Mouse (Mus musculus) midbrain, postnatal 0 days (tissue): Measurements from ENCODE around the gene Alox5. TPM values are rescaled to one million over a fixed set of nuclear protein-coding genes. Genes with fewer than 3 reads are reported as not detected.

Experiments used
- ATAC-seq: fragments of 200-750 bp; cut with Nextera tagmentation; 2 replicates; pipeline ENCODE4 v1.8.0; 2017; ENCODE audit warnings: moderate number of reproducible peaks, mild to moderate bottlenecking, moderate TSS enrichment, moderate library complexity; ENCODE audit not compliant: low FRiP score
- DNase-seq: peaks from one replicate; pipeline ENCODE4 v3.0.0-alpha.2; 2015; ENCODE audit warnings: low spot score
- H3K27ac ChIP-seq: fragments of 300-500 bp; sonication (generic); 2 replicates; pipeline ENCODE4 v1.5.1; 2014; ENCODE audit warnings: low read depth, mild to moderate bottlenecking, low read length, mixed read lengths
- H3K27me3 ChIP-seq: fragments of 300-500 bp; sonication (generic); 2 replicates; pipeline ENCODE4 v1.6.1; 2014; ENCODE audit warnings: low read length, control low read depth, mixed read lengths; ENCODE audit not compliant: insufficient read depth
- H3K36me3 ChIP-seq: fragments of 300-500 bp; sonication (generic); 2 replicates; pipeline ENCODE4 v1.6.1; 2014; ENCODE audit warnings: low read length, control low read depth, mixed read lengths; ENCODE audit not compliant: insufficient read depth
- H3K4me1 ChIP-seq: fragments of 300-500 bp; sonication (generic); 2 replicates; pipeline ENCODE4 v1.6.1; 2014; ENCODE audit warnings: mild to moderate bottlenecking, control low read depth, antibody characterized with exemption, low read length, mixed read lengths; ENCODE audit not compliant: insufficient read depth
- H3K4me2 ChIP-seq: fragments of 300-500 bp; sonication (generic); 2 replicates; pipeline ENCODE4 v1.6.1; 2014; ENCODE audit warnings: low read depth, mild to moderate bottlenecking, low read length, mixed read lengths; ENCODE audit not compliant: poor library complexity, severe bottlenecking
- H3K4me3 ChIP-seq: fragments of 300-500 bp; sonication (generic); 2 replicates; pipeline ENCODE4 v1.5.1; 2014; ENCODE audit warnings: low read depth, mild to moderate bottlenecking, low read length, moderate library complexity
- H3K9ac ChIP-seq: fragments of 300-500 bp; sonication (generic); replicated peaks from 2 replicates; pipeline ENCODE4 v1.6.1; 2014; ENCODE audit warnings: mild to moderate bottlenecking, low read length, moderate library complexity, mixed read lengths; ENCODE audit not compliant: poor library complexity, severe bottlenecking
- H3K9me3 ChIP-seq: fragments of 300-500 bp; sonication (generic); 2 replicates; pipeline ENCODE4 v1.6.1; 2016; ENCODE audit warnings: low read length, control low read depth
- CTCF ChIP-seq: IDR thresholded peaks from 2 replicates; pipeline ENCODE4 v1.5.1; 2016; ENCODE audit warnings: antibody characterized with exemption, mild to moderate bottlenecking
- WGBS: fragments of 180-500 bp; shearing (Covaris S2); extraction: QIAGEN DNeasy Blood & Tissue Kit; methylation state at CpG from one replicate; pipeline ENCODE4 v1.1.7; 2014; 5-methylcytosine and 5-hydroxymethylcytosine counted together
- polyA plus RNA-seq: library from polyadenylated mRNA; unstranded; fragments of >200 nt; fragmentation: Nextera tagmentation; extraction: Ambion mirVana; gene quantifications from 2 replicates; pipeline ENCODE4 v1.2.1, GENCODE M21; 2015
- total RNA-seq: library from RNA; depleted of rRNA; stranded (reverse); fragments of >200 nt; gene quantifications from 2 replicates; pipeline ENCODE4 v1.2.3, GENCODE M21; 2014

Gene Alox5
- total and polyA plus RNA-seq, 2 experiments from 2014 or later: 0.48 to 1.6 TPM

DNA sequence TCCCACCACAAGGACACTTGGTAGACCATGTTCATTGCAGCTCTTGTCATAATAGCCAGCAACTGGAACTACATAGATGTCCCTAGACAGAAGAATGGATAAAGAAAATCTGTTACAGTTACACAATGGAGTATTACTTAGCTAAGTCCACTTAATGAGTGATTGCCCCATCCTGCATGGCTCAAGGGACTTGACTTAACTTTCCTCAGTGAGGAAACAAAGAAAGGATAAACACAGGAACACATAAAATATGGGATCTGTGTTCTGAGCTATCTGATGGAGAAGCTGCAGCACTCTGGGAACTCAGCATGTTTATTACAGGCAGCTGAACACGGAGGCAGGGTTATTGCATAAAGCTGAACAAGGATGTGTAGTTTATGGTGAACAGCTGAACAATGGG lies 24.1 kb upstream of the Alox5 start:
- Histone ChIP-seq H3K27ac (no peak overlapping the region), H3K9ac (no peak overlapping the region), H3K4me1 (no peaks in the 10 kb centered on the region), H3K36me3 (no peaks in the 10 kb centered on the region), H3K9me3 (no peaks in the 10 kb centered on the region), H3K4me2 (no peak overlapping the region), H3K4me3 (no peak overlapping the region), H3K27me3 (no peaks in the 10 kb centered on the region)
- DNase-seq (no peak), ATAC-seq (no peak)
- TF ChIP-seq CTCF: no peak
- 76% methylated on average over 1 of the region's 1 CpGs for WGBS

DNA sequence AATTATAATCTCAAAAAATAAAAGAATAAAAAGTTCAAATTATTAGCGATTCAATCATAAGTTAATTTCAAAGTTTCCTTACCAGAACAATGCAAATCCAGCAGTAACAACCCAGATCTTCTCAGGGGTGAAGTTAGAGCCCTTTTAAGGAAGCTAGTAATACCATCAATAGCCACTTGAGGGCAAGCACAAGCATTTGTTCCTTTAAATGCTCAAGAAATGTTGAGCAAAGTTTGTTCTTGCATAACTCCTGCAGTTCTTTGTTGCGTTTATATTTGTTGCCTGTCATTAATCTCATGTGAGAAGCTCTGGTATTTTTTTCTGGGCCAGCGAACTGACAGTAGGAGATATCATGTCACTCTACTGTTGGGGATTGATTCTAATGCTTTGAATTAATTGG lies 7.1 kb upstream of the Alox5 start:
- TF ChIP-seq CTCF: peak; percentile 70
- peak; percentile 42 for DNase-seq
- Histone ChIP-seq H3K9me3 (no peaks in the 10 kb centered on the region), H3K27ac (no peak overlapping the region), H3K4me2 (no peak overlapping the region), H3K4me1 (no peaks in the 10 kb centered on the region), H3K36me3 (no peaks in the 10 kb centered on the region), H3K9ac (no peak overlapping the region), H3K27me3 (no peaks in the 10 kb centered on the region), H3K4me3 (no peak overlapping the region)
- no peak for ATAC-seq
- 27% methylated on average over 3 of the region's 3 CpGs for WGBS

DNA sequence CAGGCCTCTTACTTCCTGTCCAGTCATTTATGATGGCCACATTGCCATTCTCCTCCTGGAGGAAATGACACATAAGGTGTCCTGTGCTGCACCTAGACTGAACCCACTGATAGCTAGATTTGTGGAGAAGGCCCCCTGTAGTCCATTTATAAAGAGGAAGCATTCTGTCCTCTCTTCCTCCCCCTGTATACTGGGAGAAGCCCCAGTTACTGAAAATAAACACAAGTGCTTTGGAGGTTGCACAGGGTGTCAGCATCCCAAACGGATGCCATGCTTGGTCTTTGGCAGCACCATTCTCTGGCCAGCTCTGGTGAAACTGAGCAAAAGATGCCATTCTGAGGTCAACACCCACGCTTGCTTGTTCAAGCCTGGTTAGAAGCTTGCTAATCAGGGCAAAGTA lies 1.7 kb downstream of the Alox5 start:
- ATAC-seq: no peak
- 79% methylated on average over 2 of the region's 2 CpGs for WGBS
- H3K36me3 ChIP-seq: no peaks in the 10 kb centered on the region
- peaks cover 5% of the 10 kb centered on the region; the same call in 1 of the 2 replicates for H3K4me1 ChIP-seq
- TF ChIP-seq CTCF: no peak
- DNase-seq: no peak
- H3K27me3 ChIP-seq: peaks cover 19% of the 10 kb centered on the region
- no peak overlapping the region for H3K27ac ChIP-seq
- H3K9ac ChIP-seq: no peak overlapping the region
- no peak overlapping the region for H3K4me2 ChIP-seq
- no peaks in the 10 kb centered on the region for H3K9me3 ChIP-seq
- no peak overlapping the region for H3K4me3 ChIP-seq

GRCm38 (mm10) chr6:116458728-116459127 lies 2.2 kb downstream of the Alox5 start:
- no peak for TF ChIP-seq CTCF
- H3K9me3 ChIP-seq: no peaks in the 10 kb centered on the region
- H3K4me3 ChIP-seq: no peak overlapping the region
- WGBS: 75% methylated on average over 4 of the region's 4 CpGs
- peaks cover 19% of the 10 kb centered on the region for H3K27me3 ChIP-seq
- H3K4me2 ChIP-seq: no peak overlapping the region
- no peak for ATAC-seq
- H3K9ac ChIP-seq: no peak overlapping the region
- H3K36me3 ChIP-seq: no peaks in the 10 kb centered on the region
- DNase-seq: no peak
- H3K27ac ChIP-seq: no peak overlapping the region
- H3K4me1 ChIP-seq: peaks cover 5% of the 10 kb centered on the region; the same call in 1 of the 2 replicates

DNA sequence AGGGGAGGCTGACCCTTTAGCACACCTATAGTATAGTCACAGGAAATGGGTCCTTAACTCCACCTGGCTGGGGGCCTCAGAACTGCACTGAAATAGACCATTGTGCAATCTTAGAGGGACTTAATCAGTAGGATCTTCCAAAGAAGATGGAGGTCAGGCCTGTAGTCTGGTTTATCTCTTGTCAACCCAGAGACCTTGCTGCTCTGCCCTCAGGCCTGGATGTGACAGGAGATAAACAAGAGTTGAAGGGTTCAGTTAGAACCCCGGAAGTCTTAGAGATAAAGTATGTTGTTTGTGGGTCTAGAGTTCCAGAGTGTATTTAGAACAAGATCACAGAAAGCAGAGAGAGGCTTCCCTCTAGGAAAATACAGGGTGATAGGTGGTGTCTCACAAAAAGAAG lies 4.5 kb downstream of the Alox5 start:
- Histone ChIP-seq H3K27ac (no peak overlapping the region), H3K4me3 (no peak overlapping the region), H3K27me3 (peaks cover 15% of the 10 kb centered on the region), H3K4me2 (no peak overlapping the region), H3K9me3 (no peaks in the 10 kb centered on the region), H3K9ac (no peak overlapping the region), H3K4me1 (peaks cover 5% of the 10 kb centered on the region; the same call in 1 of the 2 replicates), H3K36me3 (no peaks in the 10 kb centered on the region)
- no peak for DNase-seq
- no peak for TF ChIP-seq CTCF
- no peak for ATAC-seq
- 100% methylated on average over 1 of the region's 1 CpGs for WGBS

DNA sequence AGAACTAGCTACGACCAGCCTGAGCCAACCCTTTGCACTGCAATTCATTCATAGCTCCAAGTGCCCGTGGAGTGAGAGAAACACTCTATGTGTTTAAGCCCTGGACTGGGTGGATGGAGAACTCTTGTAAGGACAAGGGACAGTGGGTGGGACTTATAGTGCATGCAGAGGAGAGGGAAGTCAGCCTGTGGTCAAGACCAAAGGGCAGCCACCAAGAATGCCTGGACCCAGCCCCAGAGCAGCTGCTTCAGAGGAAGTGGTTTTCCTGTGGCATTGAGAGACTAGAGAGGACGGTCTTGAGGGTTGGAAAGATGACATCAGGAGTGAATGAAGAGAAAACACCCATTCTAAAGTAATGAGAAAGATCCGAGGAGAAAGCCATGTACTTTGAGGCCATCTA lies 5.2 kb downstream of the Alox5 start:
- H3K4me3 ChIP-seq: no peak overlapping the region
- H3K4me2 ChIP-seq: no peak overlapping the region
- no peaks in the 10 kb centered on the region for H3K9me3 ChIP-seq
- no peak for ATAC-seq
- no peak overlapping the region for H3K27ac ChIP-seq
- H3K27me3 ChIP-seq: peaks cover 8% of the 10 kb centered on the region; the same call in 1 of the 2 replicates
- TF ChIP-seq CTCF: no peak
- no peak for DNase-seq
- H3K9ac ChIP-seq: no peak overlapping the region
- peaks cover 3% of the 10 kb centered on the region; the same call in 1 of the 2 replicates for H3K4me1 ChIP-seq
- no peaks in the 10 kb centered on the region for H3K36me3 ChIP-seq
- WGBS: 84% methylated on average over 4 of the region's 4 CpGs
